Mouse (Mus musculus) frontal cortex, postnatal 10 days (tissue): ENCODE measurements around the gene Stpg2.
"Not testable (repeated sequence)": the region's sequence is repeated elsewhere in the genome, so short reads cannot be mapped to it uniquely, and the experiment has no call there.

Source experiments
- DNase-seq, 2 experiments: peaks; one replicate each; pipeline ENCODE4 v3.0.0; 2022; ENCODE audit warnings: low spot score in 2 of 2, mixed read lengths in 1 of 2

Stpg2 gene

DNA sequence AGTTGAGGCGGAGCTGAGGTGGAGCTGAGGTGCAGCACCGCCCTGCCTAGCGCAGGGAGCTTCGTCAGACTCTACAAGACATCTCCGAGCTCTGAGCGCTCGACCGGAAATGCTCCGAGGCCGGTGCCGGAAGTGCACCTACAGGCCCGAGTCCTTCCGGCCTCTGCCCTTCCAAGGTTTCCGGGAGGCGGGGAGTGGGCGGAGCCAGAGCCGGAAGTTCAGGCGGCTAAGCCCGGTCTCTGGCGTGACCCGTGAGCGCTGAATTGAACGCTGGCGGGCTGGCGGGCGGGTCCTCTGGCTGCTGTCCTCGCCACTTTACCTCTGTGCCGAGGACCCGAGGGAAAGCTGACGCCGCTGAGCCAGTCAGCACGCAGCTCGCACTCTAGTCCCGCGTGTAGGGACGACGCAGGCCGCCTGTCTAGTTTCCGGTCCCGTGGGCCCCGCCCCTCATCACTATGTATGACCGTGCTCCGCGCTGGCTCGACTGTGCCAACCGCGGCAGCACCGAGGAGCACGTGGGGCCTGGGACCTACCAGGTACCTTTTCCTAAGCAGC is at the start of gene Stpg2:
Stpg2 (plus strand) TSS at position 251 of the 555 bp plus-strand sequence.
- DNase-seq: peak; percentile 92

DNA sequence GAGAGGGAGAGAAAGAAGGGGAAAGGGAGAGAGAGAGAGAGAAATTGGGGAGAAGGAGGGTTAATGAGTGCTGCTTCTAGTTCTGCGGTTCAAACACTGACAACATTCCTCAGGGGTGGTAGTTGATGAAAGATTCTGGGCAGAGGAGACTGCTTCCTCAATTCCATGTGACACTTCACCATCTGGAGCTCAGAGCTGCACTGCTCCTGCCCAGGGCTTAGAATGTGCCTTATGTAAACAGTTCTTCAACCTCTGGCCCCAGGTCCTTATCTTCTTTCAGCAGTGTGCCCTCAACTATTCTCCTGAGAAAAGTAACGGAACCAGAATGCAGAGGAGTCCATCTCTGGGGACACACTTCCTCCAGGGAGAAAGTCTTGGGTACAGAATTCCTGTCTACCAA is 43.3 kb upstream of the Stpg2 start:
- no peak for DNase-seq

DNA sequence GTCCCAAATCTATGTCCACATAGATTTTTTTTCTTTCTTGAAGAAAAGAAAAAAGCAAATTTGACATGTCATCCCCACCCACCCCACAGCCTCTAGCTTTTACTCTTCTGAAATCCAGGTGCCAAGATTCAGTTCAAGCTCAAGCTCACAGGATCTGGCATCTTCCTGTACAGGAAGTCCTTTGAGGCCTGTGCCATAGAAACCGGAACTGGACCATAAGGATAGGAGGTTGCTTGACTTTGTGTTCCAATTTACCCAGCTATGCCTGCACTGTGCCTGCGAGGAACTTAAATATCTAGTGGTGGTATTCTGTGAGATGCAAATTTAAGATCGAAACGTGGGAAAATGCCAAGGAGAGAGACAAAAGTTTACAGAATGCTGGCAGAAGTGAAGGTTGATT is 42.8 kb upstream of the Stpg2 start:
- DNase-seq: no peak

DNA sequence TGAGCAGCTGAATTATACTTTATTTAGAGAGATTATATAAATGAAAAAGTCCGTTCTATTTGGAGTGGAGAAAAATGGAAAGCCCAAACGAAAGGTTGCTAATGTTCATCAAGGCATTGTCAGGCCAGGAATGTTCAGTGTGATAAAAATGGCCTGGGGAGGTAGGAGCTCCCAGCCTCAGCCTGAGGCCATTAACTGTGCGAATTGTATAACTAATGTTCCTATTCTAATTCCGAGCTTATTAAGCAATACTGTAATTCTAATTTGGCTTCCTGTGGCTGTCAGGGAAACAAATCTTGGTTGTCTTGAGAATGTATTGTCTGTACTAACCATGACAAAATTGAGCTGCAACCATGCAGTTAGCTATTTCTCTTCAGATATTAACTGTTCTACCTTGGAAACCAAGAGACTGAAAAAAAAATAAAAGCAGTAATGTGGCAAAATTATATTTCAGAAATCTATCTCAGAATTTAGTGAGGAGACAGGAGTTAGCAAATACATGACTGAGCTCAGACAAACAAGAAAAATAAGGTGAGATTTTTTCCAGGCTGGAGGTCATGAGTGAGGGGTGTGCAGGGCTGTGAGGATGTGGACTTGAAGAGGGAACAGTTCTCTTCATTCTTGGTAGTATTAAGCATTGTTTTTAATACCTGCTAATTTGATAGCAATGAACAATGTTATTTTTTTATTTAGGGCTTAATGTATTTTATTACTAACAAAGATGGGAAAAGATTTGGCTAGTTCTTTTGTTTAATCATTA is 36.8 kb upstream of the Stpg2 start:
- no peak for DNase-seq

DNA sequence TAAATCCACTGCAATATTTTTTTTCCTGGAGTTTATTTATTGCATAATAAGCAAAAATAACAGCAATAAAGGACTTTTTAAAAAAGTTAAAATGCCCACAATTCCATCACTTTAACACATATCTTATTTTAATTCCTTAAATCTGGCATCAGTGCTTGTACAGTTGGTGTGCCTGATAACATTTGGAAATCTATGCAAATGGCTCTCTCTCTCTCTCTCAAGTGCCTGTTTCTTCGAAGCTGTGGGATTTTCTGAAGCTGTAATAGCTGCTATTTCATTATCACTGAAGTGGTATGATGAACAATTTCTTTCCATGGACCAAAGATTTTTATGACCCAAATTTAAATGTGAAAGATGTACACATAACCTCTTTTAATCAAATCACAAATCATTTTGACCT is 35.8 kb upstream of the Stpg2 start:
- no peak for DNase-seq

DNA sequence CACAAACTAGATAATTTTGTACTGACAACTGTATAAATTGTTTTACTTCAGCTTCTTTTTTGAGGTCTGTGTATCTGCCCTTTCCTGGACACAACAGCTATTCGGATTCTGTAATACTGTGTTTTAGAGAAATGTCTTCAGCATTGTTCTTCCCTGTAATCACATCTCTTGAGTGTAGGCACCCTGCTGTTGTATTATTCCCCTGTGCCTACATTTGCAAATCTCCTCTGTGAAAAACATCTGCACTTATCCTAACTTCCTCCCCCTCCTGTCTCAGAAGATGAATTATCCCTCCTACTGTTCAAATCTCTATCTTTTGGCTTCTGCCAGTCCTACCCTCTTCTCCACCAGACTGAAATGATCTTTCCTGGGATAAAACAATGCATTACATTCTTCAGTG is 28.6 kb upstream of the Stpg2 start:
- no peak for DNase-seq

DNA sequence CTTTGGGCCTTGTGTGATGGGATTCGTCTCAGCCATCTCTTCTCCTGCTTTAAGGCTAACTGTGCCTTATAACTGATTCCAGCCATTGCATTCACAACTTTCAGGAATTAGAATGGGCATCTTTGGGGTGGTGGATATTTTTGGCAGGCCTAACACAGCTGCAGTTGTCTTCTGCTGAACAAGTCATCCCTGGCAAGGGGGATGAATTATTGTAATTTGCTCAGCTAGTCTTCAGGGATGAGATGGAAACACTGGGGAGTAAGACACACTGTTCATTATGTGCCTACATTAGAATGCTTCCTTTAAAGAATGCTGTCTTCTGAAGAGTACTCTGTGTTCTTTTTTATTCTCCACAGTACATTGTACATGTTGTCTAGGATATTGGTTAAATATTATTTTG is 14.0 kb upstream of the Stpg2 start:
- no peak for DNase-seq

DNA sequence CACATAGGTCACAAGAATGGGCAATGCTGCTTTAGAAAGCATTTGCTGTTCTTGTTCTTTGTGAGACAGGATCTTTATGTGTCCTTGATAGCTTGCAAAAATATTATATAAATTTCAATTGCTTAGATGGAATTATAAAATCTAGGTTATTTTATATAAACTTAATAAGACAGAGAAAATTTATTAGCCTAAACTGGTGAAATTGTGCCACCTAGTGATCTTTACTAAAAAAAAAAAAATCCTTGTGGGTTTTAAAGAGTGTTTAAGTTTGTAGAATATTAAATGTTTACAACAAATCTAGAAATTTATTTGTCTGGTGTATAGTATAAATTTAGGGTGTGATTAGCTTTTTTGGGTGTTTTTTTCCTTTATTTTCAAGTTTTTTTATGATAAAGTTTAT is 11.6 kb upstream of the Stpg2 start:
- no peak for DNase-seq

DNA sequence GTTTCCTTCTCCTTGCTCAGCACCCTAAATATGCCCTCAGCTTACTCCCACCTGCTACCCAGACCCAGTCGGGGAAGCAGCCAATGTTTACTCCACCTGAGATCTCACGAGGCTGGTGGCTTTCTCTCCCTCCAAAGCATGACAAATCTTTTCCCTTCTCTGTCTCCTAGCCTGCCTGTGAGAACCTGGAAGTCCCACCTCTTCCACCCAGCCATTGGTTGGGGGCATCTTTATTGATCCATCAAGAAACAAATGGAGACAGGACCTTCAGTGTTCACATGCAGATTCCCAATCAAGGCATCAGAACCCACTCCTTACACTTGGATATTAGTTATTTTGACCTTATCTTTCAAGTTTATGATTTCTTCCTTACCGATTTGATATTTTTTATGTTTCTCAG is 7.1 kb upstream of the Stpg2 start:
- DNase-seq: no peak

DNA sequence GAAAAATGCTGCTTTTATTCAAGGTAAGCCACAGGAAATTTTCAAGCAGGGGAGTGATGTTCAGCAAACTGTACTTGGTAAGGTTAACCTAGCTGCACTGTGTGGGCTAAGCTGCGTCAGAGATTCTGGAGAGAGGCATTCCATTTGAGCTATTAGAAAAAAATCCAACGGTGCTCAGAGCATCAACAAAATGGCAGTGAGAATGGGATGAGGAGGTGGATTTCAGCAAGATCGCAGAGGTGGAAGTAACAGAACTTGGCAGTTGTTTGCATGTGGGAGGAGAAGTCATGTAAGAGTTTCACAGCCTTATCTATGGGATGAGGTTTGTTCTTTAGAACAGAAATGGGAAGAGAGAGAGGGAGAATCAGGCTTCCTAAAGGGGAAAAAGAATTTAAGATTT is 5.2 kb upstream of the Stpg2 start:
- no peak for DNase-seq

DNA sequence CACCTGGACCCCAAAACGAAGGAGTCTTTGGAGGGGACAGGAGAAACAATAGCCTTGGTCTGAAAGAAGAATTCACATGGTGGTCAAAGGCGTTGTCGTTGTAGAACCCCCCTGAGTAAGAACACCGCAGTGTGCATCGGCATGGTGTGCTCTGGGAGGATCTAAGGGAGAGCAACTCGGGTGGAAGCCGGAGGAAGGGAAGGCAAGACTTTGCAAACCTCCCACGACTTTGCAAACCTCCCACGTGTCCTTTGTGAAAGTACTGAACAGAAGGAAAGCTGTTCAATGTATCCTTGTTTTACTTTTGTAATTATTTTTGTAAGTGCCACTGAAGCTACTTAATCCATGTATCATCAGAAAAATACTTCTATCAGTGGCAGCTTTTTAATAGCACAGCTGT is 11.5 kb downstream of the Stpg2 start:
- DNase-seq: no peak

DNA sequence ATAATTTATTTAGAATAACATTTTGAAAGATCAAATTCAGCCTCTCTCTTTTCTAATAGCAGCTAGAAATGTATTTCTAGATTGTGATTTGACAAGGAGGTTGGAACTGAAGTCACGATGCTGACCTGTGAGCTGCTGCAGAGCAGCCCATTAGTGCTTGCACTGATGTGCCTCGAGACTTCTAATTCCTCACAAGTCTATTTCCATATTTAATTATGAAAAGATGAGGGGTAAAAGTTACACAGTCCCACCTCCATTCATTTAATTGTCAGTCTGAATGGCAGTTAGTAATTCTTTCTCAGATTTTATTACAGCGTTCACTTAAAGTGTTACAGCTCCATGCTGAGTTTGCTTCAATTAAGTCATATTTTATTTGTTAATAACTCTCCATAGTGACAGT is 19.6 kb downstream of the Stpg2 start:
- no peak for DNase-seq

DNA sequence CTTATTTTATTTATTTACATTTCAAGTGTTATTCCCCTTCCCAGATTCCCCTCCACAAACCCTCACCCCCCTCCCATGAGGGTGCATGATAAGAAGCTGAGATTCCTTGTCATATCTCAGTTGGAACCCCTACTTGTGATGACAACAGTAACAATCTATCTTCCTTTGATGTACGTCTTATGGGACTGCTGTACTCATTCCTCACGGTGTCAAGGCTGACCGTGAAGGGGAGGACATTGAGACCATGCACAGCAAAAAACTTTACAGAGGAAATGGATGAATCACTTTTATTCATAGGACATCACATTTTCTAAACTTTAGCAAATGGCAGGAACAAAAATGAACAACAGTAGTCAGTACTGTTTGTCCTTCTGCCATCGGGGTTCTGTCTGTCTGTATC is 21.3 kb downstream of the Stpg2 start:
- DNase-seq: no peak

DNA sequence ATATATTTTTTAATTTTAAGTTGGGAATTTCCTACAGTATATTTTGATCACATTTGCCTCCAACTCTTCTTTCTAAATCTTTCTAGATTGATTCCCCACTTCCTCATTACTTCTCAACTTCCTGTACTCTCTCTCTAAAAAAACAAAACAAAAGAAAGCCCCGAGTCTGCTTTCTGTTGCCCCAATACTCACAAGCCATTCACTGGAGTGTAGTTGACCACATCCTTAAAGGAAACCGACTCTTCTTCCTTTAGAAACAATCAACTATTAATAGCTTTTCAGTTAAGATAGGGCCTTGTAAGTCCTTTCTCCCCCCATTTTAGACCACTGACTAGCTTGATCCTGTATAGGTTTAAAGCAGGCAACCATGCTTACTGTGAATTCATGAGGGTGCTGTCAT is 39.7 kb downstream of the Stpg2 start:
- no peak for DNase-seq

DNA sequence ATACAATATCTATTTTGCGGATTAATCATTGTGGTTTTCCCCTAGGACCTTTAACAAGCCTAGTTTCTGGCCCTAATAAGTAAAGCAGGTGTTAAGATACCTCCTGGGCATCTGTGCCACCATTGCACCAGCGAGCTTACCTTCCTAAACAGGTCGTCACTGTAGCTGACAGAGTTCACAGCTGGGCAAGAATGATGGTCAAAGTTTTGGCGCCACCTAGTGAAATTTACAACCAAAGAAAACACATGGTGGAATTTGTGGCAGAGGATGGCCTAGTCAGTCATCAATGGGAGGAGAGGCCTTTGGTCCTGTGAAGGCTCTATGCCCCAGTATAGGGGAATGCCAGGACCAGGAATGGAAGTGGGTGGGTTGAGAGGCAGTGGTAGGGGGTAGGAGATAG is 41.0 kb downstream of the Stpg2 start:
- no peak for DNase-seq

DNA sequence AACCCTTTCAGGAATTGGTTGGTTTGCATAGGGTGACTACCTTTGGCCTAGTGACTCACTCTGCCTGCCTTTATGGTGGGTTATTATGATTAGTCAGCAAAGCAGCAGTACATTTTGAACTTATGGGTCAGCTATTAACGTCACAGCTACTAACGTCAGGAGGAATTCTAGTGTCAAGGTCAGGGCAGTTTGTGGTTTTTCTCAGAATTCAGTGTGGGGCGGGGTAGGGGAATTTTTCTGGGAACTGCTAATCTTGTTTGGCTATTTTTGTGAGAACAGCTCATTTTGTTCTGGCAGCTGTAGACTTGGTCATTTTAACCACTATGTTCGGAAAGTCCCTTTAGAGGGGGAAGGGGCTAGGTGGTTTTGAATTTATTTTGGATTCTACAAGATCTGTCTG is 56.9 kb downstream of the Stpg2 start:
- DNase-seq: not testable (repeated sequence)

DNA sequence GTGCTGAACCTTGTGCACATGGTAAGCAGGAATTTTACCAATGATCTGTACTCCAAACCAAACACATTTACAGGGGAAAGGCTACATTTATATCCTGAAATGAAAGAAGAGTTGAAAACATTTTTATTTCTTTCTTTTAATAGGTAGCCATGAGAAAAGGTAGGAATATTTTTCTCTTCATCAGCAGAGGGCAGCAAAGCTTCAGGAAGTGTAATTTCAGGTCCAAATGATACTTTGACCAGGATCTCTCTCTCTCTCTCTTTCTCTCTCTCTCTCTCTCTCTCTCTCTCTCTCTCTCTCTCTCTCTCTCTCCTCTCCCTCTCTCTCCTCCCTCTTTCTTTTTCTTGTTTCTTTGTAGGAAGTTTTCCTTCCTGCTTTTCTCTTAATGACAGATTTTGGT is 92.4 kb downstream of the Stpg2 start:
- no peak for DNase-seq

DNA sequence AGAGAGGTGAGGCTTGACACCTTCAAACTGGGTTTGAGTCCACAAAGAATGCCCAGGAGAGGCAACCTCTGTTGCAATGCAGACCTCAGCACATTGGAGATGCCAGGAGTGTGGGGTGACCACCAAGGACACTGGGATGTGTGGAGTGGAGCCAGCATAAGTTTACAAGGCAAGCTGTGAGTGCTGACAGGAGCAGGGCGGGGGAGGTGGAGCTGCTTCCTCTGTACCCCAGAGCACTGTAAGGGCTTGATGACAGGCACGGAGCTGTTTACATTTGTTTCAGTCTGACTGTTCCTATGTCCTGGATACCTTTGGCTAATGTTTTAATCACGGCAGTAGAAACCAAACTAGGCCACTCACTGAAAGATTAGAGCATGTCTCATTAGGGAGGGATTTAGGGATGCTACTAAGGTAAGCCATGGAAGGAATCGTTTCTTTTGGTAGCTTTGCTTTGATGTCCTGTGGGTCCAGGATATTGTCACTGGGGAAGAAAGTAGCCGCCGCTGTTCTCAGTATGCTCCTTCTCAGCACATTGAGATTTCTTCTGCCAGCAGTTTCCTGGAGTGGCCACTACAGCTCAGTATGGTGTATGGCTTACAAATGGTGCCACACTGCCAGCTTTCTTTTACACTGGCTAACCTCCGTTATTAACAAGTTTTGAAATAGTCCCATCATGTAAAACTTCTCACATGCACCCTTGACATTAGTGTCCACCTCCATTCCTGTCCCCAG is 102.8 kb downstream of the Stpg2 start:
- DNase-seq: no peak

DNA sequence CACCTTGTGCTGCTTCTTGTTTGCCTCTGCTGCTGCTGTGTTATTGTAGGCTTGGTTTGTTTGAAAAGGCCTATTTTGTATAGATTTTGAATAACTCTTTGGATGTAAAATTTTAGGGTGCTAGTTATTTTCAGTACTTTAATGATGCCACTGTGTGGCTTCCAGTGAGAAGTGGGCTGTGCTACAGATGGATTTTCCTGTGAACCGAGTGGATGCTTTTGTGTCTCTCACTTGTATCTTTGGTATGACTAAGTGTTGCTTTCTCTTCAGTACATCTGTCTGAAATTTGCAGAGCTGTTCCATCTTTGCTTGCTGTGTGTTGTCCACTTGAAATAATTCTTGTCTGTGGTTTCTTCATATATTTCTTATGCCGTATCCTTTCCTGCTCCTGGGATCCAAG is 106.2 kb downstream of the Stpg2 start:
- no peak for DNase-seq

DNA sequence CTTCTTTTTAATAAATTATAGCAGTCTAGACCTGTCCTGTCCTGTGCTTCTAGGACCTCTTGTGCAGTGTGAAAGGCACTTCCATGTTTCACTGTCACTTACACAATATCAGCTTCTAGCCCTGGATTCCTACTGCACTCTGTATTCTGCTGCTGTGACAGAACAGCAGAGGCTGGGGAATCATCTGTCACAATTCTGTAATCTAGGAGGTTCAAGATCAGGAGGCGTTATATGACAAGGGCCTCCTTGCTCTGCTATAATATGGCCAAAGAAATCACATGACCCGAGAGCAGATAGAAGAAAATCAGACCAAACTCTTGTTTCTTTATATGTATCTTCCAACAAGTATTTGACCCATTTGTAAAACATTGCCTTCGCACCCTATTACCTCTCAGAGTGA is 175.0 kb downstream of the Stpg2 start:
- DNase-seq: no peak

DNA sequence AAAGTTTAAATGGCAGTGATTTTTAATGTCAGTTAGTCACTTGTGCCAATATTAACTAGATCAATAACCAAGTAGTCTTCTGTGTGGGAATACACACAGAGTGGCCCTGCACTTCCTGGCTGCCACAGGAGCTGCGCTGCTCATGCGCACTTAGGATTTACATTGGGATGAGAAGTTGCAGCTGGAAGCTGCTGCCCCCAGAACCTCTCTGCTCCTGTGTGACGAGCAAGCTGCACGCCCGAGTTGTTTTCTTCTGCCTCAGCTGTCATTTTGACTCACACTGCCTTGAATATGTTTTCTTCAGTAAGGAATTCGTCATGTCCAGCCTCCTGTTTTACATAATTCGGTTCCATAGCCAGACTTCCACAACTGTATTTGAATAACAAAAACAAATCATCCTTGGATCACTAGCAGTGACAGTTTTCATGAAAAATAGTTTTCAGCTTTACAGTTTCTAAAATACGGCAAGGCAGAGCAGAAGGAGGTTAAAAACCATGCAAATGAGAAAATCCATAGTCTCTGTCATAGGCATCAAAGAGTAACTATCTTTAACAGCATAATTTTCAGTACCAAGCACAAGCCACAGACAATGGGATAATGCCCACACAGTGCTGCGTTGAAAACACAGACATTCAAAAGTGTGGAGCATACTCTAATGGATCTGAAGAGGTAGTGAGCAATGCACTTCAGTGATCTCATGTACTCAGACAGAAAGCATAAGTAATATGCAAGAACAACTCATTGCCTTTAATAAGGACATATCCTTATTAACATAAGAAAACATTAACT is 191.8 kb downstream of the Stpg2 start:
- no peak for DNase-seq

DNA sequence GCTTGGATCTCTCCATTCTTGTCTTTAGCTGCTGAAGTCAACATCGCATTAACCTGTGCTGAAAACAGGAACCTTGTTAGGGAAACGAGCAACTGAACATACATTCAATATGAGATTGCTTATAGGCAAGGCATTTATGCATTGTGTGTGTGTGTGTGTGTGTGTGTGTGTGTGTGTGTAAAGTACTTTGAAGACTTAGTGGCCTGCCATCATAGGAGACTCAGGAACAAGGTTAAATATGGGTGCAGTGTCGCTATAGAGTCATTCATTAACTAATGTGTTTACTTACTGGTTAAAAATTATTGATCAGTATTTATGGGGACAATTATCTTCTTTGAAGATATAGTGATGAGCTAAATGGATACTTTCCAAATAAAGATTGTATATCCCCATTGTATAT is 199.2 kb downstream of the Stpg2 start:
- no peak for DNase-seq
